Mouse (Mus musculus) cerebellum, adult 2 months (tissue): ENCODE results near the gene Irak2. TPM values are rescaled to one million over a fixed set of nuclear protein-coding genes. Genes with fewer than 3 reads are reported as not detected.

ENCODE experiments used
- DNase-seq, 2 experiments: peaks; one replicate each; pipeline ENCODE4 v3.0.0; 2021
- H3K27ac ChIP-seq: fragments of 200-500 bp; 2 replicates; pipeline ENCODE4 v1.5.1; 2012; ENCODE audit warnings: low read length, control low read depth, inconsistent platforms; ENCODE audit not compliant: insufficient read depth
- H3K27me3 ChIP-seq: fragments of 200-500 bp; 2 replicates; pipeline ENCODE4 v1.6.1; 2012; ENCODE audit warnings: inconsistent platforms, mild to moderate bottlenecking, low read length, moderate library complexity; ENCODE audit not compliant: control insufficient read depth, insufficient read depth
- H3K4me1 ChIP-seq: fragments of 200-500 bp; 2 replicates; pipeline ENCODE4 v1.6.1; 2011; ENCODE audit warnings: low read length; ENCODE audit not compliant: control insufficient read depth, insufficient read depth
- H3K4me3 ChIP-seq: fragments of 200-500 bp; replicated peaks from 2 replicates; pipeline ENCODE3; 2011; ENCODE audit warnings: mild to moderate bottlenecking, low read depth, low read length, control low read depth; ENCODE audit not compliant: insufficient read depth
- CTCF ChIP-seq: fragments of 200-500 bp; IDR thresholded peaks from 2 replicates; pipeline ENCODE4 v1.5.1; 2011; ENCODE audit warnings: low read depth, mild to moderate bottlenecking, control low read depth, low read length, moderate library complexity, borderline replicate concordance; ENCODE audit not compliant: insufficient read depth
- POLR2A ChIP-seq: fragments of 200-500 bp; IDR thresholded peaks from 2 replicates; pipeline ENCODE4 v1.6.1; 2011; ENCODE audit warnings: low read length, control low read depth, borderline replicate concordance; ENCODE audit not compliant: insufficient read depth
- WGBS: fragments of 180-500 bp; shearing (Covaris S2); methylation state at CpG from one replicate; pipeline ENCODE4 v1.1.7; 2018; 5-methylcytosine and 5-hydroxymethylcytosine counted together
- polyA plus RNA-seq: library from polyadenylated mRNA; depleted of rRNA; stranded (reverse); fragments of >200 nt; gene quantifications from 2 replicates; pipeline ENCODE4 v1.2.3, GENCODE M21; 2012

Irak2 gene
- polyA plus RNA-seq, 1 experiment: 19.5 TPM

DNA sequence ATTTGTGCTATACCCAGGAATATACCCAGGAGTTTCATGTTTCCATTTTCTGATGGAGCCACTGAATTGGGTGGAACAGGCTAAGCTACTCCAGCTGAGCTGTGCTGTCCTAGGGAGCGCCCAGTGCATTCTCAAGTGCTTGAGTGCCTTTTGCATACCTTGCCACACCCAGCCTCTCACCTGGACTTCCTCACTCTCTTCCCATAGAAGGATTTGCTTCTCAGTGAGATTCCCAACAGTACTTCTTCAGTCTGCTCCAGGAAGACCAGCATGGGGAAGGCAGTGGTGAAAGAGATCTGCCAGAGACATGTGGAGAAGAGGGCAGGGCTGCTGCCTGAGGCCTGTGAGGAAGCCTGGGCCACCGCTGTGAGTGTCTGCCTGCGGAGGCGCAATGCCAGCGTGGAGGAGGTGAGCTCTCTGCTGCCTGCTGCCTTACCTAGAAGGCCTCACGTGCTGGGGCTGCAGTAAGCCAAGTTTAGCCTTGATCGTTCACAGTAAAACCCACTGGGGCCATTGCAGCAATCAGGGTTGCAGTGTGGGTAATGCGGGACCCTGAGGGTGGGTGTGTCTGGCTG, 48.4 kb downstream of the Irak2 start:
- WGBS: 28% methylated on average over 8 of the region's 8 CpGs
- peak; percentile 58 to 71 for DNase-seq
- TF ChIP-seq CTCF (no peak), POLR2A (no peak)
- Histone ChIP-seq H3K27ac (no peak overlapping the region), H3K4me1 (peaks cover 6% of the 10 kb centered on the region; the same call in 1 of the 2 replicates), H3K4me3 (no peak overlapping the region), H3K27me3 (no peaks in the 10 kb centered on the region)

DNA sequence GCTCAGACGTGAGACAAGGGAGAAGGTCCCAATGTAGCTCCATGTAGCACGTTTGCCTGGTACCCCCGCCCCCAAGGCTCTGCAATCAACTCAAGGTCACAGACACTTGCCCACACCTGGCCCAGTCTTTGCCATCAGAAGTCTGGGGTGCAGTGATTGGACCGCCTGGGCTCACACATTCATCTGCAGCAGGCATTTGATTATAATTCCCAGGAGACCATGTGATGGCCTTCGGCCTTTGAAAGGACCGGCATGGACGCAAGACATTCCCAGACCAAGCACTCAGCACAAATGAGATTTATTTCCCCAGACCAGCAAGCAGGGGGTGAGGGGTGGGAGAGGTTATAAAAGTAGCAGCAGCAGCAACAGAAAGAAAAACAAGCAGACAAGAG, 51.7 kb downstream of the Irak2 start:
- DNase-seq: no peak
- 63% methylated on average over 7 of the region's 7 CpGs for WGBS
- H3K4me1 ChIP-seq: peaks cover 6% of the 10 kb centered on the region; the same call in 1 of the 2 replicates
- TF ChIP-seq CTCF (no peak), POLR2A (no peak)
- H3K27me3 ChIP-seq: no peaks in the 10 kb centered on the region
- H3K4me3 ChIP-seq: no peak overlapping the region
- H3K27ac ChIP-seq: no peak overlapping the region

DNA sequence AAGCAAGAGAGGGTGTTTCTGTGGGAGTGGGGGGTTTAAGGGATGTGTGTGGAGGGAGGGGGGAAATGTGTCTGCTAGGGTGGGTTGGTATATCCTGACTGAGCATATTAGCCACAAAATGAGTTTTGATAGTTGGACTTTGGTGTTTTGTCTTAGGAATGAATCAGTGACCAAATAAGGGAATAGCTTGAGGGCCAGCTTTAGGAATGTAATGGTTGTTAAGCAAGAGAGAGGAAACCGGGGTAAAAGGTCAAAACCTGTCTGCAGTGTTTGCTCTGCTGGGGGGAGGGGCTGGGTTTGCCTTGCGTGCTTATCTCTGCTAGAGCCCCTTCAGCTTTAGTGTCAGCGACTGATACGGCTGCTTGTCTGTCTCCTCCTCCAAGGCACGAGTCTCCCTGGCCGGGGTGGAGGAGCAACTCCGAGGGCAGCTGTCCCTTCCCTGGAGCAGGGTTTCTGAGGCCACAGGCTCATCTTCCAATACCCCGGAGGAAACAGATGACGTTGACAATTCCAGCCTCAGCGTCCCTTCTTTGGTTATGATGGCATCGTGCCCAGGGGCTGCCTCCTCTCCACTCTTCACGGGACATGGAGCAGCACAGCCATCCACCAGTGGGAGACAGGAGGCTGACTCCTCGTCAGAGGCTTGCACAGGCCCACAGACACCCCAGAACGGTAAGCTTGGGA, 52.3 kb downstream of the Irak2 start:
- TF ChIP-seq CTCF: no peak
- TF ChIP-seq POLR2A: no peak
- no peak overlapping the region for H3K27ac ChIP-seq
- no peak overlapping the region for H3K4me3 ChIP-seq
- peaks cover 6% of the 10 kb centered on the region; the same call in 1 of the 2 replicates for H3K4me1 ChIP-seq
- no peaks in the 10 kb centered on the region for H3K27me3 ChIP-seq
- no peak for DNase-seq
- 25% methylated on average over 14 of the region's 14 CpGs for WGBS

DNA sequence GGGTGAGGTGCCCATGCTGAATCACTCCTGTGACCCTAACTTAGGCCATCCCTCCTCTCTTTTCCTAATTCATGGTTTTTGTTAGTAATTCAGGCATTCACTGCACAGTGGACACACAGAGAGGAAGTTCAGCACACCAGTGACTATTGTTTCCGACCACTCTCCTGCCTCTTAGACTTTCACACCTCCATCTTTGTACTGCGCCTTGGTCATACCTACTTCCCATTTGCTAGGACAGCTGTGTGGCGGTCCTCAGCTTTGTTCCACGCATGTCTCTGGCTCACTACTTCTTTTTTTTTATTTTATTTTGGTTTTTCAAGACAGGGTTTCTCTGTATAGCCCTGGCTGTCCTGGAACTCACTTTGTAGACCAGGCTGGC, 52.8 kb downstream of the Irak2 start:
- TF ChIP-seq CTCF (no peak), POLR2A (no peak)
- Histone ChIP-seq H3K4me3 (no peak overlapping the region), H3K27me3 (no peaks in the 10 kb centered on the region), H3K27ac (no peak overlapping the region), H3K4me1 (peaks cover 6% of the 10 kb centered on the region; the same call in 1 of the 2 replicates)
- DNase-seq: no peak
- WGBS: 88% methylated on average over 4 of the region's 4 CpGs

DNA sequence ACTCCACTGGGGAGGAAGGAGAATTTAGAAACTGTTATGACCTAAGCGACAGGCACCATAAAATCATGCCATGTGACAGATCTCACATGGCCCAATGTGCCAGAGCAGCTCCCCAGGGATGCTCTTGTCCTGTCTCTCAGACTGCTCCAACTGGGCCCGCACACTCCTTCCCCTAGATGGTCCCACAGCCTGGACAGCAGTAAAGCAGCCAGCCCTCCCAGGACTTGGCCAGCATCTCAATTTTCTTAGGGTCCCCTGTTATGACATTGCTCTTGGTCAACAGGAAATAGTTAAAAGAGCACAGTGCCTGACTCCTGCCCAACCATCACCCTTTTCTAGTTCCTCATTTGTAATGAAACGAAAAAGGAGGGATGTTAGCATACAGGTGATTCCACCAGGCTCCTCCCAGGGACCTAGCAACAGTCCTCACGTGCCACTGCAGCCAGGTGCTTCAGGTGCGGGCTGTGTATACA, 54.4 kb downstream of the Irak2 start:
- H3K27me3 ChIP-seq: no peaks in the 10 kb centered on the region
- no peaks in the 10 kb centered on the region for H3K4me1 ChIP-seq
- H3K4me3 ChIP-seq: no peak overlapping the region
- TF ChIP-seq CTCF (no peak), POLR2A (no peak)
- WGBS: 77% methylated on average over 5 of the region's 5 CpGs
- no peak overlapping the region for H3K27ac ChIP-seq
- DNase-seq: no peak

DNA sequence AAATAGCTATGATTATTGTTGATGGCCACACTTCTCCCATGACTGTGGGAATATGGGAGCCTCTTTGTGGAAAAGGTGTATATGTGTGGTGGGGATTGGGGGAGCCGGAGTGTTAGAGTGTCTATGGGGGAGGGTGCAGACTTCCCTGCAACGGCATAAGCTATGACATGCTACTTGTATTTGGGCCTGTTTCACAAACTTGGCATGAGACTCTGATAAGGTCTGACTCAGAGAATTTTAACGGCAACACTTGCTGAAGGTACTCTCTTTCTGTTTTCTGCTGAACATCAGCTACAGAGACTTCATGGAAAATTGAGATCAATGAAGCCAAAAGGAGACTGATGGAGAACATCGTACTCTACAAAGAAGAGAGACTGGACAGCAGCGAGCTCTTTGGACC, 55.1 kb downstream of the Irak2 start:
- H3K4me3 ChIP-seq: no peak overlapping the region
- no peak for DNase-seq
- H3K27me3 ChIP-seq: no peaks in the 10 kb centered on the region
- no peak overlapping the region for H3K27ac ChIP-seq
- WGBS: 89% methylated on average over 5 of the region's 5 CpGs
- no peaks in the 10 kb centered on the region for H3K4me1 ChIP-seq
- no peak for TF ChIP-seq POLR2A
- TF ChIP-seq CTCF: no peak

DNA sequence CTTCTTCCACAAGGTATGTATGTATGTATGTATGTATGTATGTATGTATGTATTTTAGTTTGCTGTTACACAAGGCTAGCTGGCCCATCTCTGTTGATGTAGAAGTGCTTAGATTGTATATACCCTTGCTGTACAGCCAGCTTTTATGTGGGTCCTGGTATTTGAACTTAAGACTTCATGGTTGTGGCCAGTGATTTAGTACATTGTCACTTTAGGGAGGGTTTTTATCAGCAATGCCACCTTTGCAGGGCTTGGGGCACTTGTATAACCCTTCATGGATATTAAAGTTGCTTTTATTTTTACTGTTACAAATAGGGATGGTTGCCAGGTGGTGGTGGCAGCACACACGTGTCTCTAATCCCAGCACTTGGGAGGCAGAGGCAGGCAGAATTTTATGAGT, 56.9 kb downstream of the Irak2 start:
- Histone ChIP-seq H3K27me3 (no peaks in the 10 kb centered on the region), H3K27ac (no peak overlapping the region), H3K4me3 (no peak overlapping the region), H3K4me1 (peaks cover 2% of the 10 kb centered on the region)
- TF ChIP-seq POLR2A (no peak), CTCF (no peak)
- 47% methylated on average over 1 of the region's 1 CpGs for WGBS
- DNase-seq: no peak

DNA sequence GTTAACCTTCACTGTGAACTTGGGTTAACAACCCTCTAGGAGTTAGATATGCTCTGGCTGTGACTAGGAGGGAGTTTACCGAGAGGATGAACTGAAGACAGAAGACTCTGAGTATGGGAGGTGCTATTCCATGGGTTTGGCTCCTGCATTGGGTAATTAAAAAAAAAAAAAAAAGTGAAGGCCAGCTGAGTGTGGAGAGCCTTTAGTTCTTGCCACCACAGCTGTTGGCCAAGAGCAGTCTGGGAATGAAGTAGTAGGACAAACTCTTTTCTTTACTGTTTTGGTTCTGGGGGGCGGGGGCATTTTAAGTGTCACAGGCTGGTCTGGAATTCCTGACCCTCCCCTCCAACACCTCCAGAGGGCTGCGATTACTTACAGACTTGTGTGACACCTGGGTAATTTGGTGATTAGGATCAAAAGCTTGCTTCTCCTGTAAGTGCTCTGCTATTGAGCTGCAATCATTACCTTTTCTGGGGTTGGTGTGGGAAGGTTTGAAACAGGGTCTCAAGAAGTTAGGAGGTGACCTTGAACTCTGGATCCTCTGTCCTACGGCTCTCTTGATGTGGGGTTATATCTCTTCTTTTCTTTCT, 57.6 kb downstream of the Irak2 start:
- Histone ChIP-seq H3K27me3 (no peaks in the 10 kb centered on the region), H3K4me3 (no peak overlapping the region), H3K27ac (no peak overlapping the region; the same call in 1 of the 2 replicates), H3K4me1 (peaks cover 4% of the 10 kb centered on the region)
- WGBS: 84% methylated on average over 4 of the region's 4 CpGs
- no peak for DNase-seq
- TF ChIP-seq POLR2A (no peak), CTCF (no peak)
